Comparison of ENCODE assay signal across 8 mouse cellular contexts in the genomic region with DNA sequence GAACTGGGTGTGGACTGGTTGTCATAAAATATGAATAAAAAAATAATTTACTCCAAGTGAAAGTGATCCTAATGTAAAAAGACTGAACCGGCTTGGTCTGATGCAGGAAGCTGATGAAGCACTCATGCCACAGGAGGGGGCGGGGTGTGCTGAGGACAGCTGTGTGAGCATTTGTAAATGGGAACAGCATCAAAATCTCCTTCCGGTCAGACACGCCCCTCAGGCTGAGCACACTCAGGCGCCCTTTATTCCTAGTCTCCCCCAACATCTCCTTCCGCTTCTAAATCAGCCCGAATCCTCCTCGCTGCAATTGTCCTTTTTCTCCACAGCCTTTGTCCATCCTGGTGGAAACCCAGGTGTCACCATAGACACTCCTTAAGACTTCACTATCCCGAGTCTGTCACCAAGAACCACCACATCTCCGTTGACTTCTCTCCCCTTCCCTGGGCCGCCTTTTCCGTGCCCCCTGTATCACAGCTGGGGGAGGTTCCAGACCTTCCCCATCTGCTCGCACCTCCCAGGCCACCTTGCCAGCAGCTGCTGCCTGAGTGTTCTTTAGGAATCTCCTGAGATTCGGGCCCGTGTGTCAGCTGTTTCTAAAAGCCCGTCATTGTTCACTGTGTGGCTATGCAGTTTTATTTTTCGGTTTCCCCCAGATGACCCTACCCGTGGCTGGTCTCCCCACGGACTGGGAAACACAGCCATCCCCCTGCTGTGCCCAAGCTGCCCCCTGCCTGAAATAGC. TPM values are rescaled to one million over a fixed set of nuclear protein-coding genes. Genes with fewer than 3 reads are reported as not detected.
A peak's percentile ranks its signal among the peaks of the same experiment; 100 is the strongest.
DNase-seq lines count a peak whose midpoint lies in the region; ATAC-seq lines count a peak whose summit lies in the region.

No protein-coding gene starts in this region.

- peak; percentile 82 for ATAC-seq in embryonic facial prominence, embryonic 11.5 days (replicated peaks; ENCODE audit: insufficient number of reproducible peaks, low FRiP score, low TSS enrichment, low read depth)
- ATAC-seq in heart, embryonic 15.5 days (replicated peaks; ENCODE audit: insufficient number of reproducible peaks, insufficient read depth, low FRiP score, low read depth) = peak; percentile 53; the same call in 1 of the 2 replicates
- peak; percentile 95 for ATAC-seq in megakaryocyte-erythroid progenitor cell, adult 5-6 weeks (replicated peaks; ENCODE audit: low FRiP score, low TSS enrichment, poor library complexity, severe bottlenecking)

- peak overlapping the region; percentile 54 for H3K9ac ChIP-seq in embryonic facial prominence, embryonic 11.5 days (replicated peaks; ENCODE audit: low read length)
- peak overlapping the region; percentile 10; the same call in 1 of the 2 replicates for H3K9ac ChIP-seq in heart, embryonic 15.5 days

- no peaks in the 10 kb centered on the region for H3K27me3 ChIP-seq in embryonic facial prominence, embryonic 11.5 days (ENCODE audit: control insufficient read depth, insufficient read depth, low read length)
- H3K27me3 ChIP-seq in heart, embryonic 15.5 days = no peaks in the 10 kb centered on the region

- peak overlapping the region; percentile 49 for H3K4me2 ChIP-seq in embryonic facial prominence, embryonic 11.5 days (ENCODE audit: low read depth, low read length)
- peak overlapping the region; percentile 62 for H3K4me2 ChIP-seq in heart, embryonic 15.5 days

- H3K36me3 ChIP-seq in embryonic facial prominence, embryonic 11.5 days (replicated peaks; ENCODE audit: control insufficient read depth, insufficient read depth, low read depth, low read length) = no peaks in the 10 kb centered on the region
- H3K36me3 ChIP-seq in heart, embryonic 15.5 days = no peaks in the 10 kb centered on the region

- 14% methylated on average over 19 of the region's 19 CpGs for WGBS in embryonic facial prominence, embryonic 11.5 days
- 10% methylated on average over 19 of the region's 19 CpGs for WGBS in heart, embryonic 15.5 days

- DNase-seq in right cerebral cortex, postnatal 14 days = peak; percentile 30
- no peak for DNase-seq in right cerebral cortex, adult 2 months (ENCODE audit: low spot score in 2 of 2)
- peak; percentile 66 for DNase-seq in embryonic facial prominence, embryonic 11.5 days (ENCODE audit: low spot score)
- DNase-seq in kidney, postnatal 25 days = peak; percentile 57 to 68
- DNase-seq in thymus, postnatal 0 days (ENCODE audit: low spot score) = peak; percentile 76
- no peak for DNase-seq in adrenal gland, postnatal 25 days

- peaks cover 4% of the 10 kb centered on the region; the same call in 1 of the 2 replicates for H3K4me1 ChIP-seq in embryonic facial prominence, embryonic 11.5 days (ENCODE audit: control insufficient read depth, insufficient read depth, low read length)
- H3K4me1 ChIP-seq in heart, embryonic 15.5 days (replicated peaks) = peaks cover 8% of the 10 kb centered on the region

- H3K27ac ChIP-seq in embryonic facial prominence, embryonic 11.5 days (replicated peaks; ENCODE audit: low read depth, low read length) = no peak overlapping the region
- H3K27ac ChIP-seq in heart, embryonic 15.5 days = no peak overlapping the region

- H3K4me3 ChIP-seq in embryonic facial prominence, embryonic 11.5 days (ENCODE audit: low read depth, low read length) = no peak overlapping the region
- peak overlapping the region; percentile 33 for H3K4me3 ChIP-seq in heart, embryonic 15.5 days

- no peaks in the 10 kb centered on the region for H3K9me3 ChIP-seq in embryonic facial prominence, embryonic 11.5 days (replicated peaks; ENCODE audit: control insufficient read depth, low read length)
- H3K9me3 ChIP-seq in heart, embryonic 15.5 days (replicated peaks) = no peaks in the 10 kb centered on the region

RNA-seq across cellular contexts. Expression of gene Tex35, which starts 7.2 kb away (rescaled TPM):
- not detected in 2 replicates for polyA plus RNA-seq in embryonic facial prominence, embryonic 11.5 days (2014; fragmentation: Nextera tagmentation; extraction: Ambion mirVana)
- not detected in 2 replicates for polyA plus RNA-seq in heart, embryonic 15.5 days (2015; fragmentation: Nextera tagmentation; extraction: Ambion mirVana)
- total RNA-seq in megakaryocyte-erythroid progenitor cell, adult 5-6 weeks (2014; fragmentation: Nextera tagmentation) = not detected in 2 replicates
- not detected in 2 replicates for total RNA-seq in megakaryocyte-erythroid progenitor cell, adult 5-6 weeks (2017)
- polyA plus RNA-seq in thymus, postnatal 0 days (2015; fragmentation: Nextera tagmentation; extraction: Ambion mirVana) = 0.53 TPM in 1 of 2 replicates, not detected in the other
- total RNA-seq in adrenal gland, postnatal 25 days (2021) = not detected in 2 replicates

Comparison
In these comparisons a context has a peak if more than half of its experiments do, and no peak if none do; other contexts are left out.
1. DNase-seq: peak in right cerebral cortex, postnatal 14 days (single experiment), embryonic facial prominence, embryonic 11.5 days (single experiment), kidney, postnatal 25 days (2 of 2) and thymus, postnatal 0 days (single experiment); none in right cerebral cortex, adult 2 months (0 of 2) and adrenal gland, postnatal 25 days (single experiment).
2. Peak in every context shown above with its lines, with median percentiles within 50 percentile points of each other: ATAC-seq.